Comparison of ENCODE assay signal across 21 mouse cellular contexts in the genomic region with DNA sequence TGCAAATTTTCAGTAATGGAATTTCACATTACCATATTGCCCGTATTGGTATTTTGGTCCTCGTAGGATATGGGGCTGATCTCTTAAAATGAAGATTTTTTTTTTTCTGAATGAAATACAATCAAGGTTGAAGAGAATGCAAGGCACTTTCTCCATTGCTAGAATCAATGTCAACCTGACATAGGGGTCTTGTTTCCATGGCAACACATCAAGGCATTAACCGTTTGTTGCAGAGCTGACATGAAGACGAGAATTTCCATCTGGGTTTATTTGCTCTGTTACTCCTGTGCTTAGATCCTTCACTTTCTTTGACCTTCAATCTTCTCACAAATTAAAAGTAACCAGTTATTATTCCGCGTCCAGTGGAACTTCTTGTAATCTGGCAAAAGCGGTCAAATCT.
DNase-seq lines count a peak whose midpoint lies in the region; ATAC-seq lines count a peak whose summit lies in the region.
"Had no signal": no experiment of that assay in that cellular context is flagged by ENCODE, and none has a peak within 500 bp of the region (broad histone marks: within the 10 kb centered on the region; RNA-seq: fewer than 3 reads in every experiment).

No protein-coding gene starts in this region.

- no peak for ATAC-seq in embryonic facial prominence, embryonic 11.5 days (replicated peaks; ENCODE audit: insufficient number of reproducible peaks, low FRiP score, low TSS enrichment, low read depth)
- peak; percentile 74; the same call in 1 of the 2 replicates for ATAC-seq in midbrain, embryonic 13.5 days
- ATAC-seq in intestine, embryonic 15.5 days, result no peak
- ATAC-seq in granulocyte monocyte progenitor cell, adult 5-6 weeks (replicated peaks; ENCODE audit: poor library complexity, severe bottlenecking), result no peak
- ATAC-seq: lung, postnatal 0 days had no signal

- no peak overlapping the region for H3K27ac ChIP-seq in embryonic facial prominence, embryonic 11.5 days (replicated peaks; ENCODE audit: low read depth, low read length)
- H3K27ac ChIP-seq in embryonic facial prominence, embryonic 10.5 days (replicated peaks), result no peak overlapping the region
- no peak overlapping the region for H3K27ac ChIP-seq in midbrain, embryonic 13.5 days
- no peak overlapping the region for H3K27ac ChIP-seq in intestine, embryonic 15.5 days
- H3K27ac ChIP-seq: embryonic facial prominence, embryonic 13.5 days; gastrocnemius, adult 2 months; liver, embryonic 15.5 days had no signal

- no peaks in the 10 kb centered on the region for H3K36me3 ChIP-seq in embryonic facial prominence, embryonic 11.5 days (replicated peaks; ENCODE audit: control insufficient read depth, insufficient read depth, low read depth, low read length)
- H3K36me3 ChIP-seq in embryonic facial prominence, embryonic 10.5 days (replicated peaks), result no peaks in the 10 kb centered on the region
- H3K36me3 ChIP-seq in midbrain, embryonic 13.5 days, result no peaks in the 10 kb centered on the region
- no peaks in the 10 kb centered on the region for H3K36me3 ChIP-seq in intestine, embryonic 15.5 days
- H3K36me3 ChIP-seq: embryonic facial prominence, embryonic 13.5 days; hindbrain, embryonic 15.5 days; liver, embryonic 15.5 days had no signal

- H3K27me3 ChIP-seq in embryonic facial prominence, embryonic 11.5 days (ENCODE audit: control insufficient read depth, insufficient read depth, low read length), result no peaks in the 10 kb centered on the region
- no peaks in the 10 kb centered on the region for H3K27me3 ChIP-seq in embryonic facial prominence, embryonic 10.5 days (replicated peaks; ENCODE audit: low read depth, poor library complexity, severe bottlenecking)
- no peaks in the 10 kb centered on the region for H3K27me3 ChIP-seq in midbrain, embryonic 13.5 days
- no peaks in the 10 kb centered on the region for H3K27me3 ChIP-seq in intestine, embryonic 15.5 days (replicated peaks)
- H3K27me3 ChIP-seq: CH12.LX; embryonic facial prominence, embryonic 13.5 days; hindbrain, embryonic 15.5 days; liver, embryonic 15.5 days had no signal

- peak; percentile 60 for DNase-seq in embryonic facial prominence, embryonic 11.5 days (ENCODE audit: low spot score)
- no peak for DNase-seq in embryonic facial prominence, embryonic 10.5 days (ENCODE audit: low spot score)
- peak; percentile 6 for DNase-seq in thymus, postnatal 0 days (ENCODE audit: low spot score)
- DNase-seq in thymus, postnatal 36 days, result no peak
- DNase-seq in cerebellum, postnatal 36 days, result no peak
- DNase-seq: adrenal gland, postnatal 14 days; cerebellum, adult 9-10 months; gastrocnemius, adult 2 months; kidney, adult 18-20 months; kidney, postnatal 25 days; right cerebral cortex, adult 18-20 months; spleen, adult 18-20 months; thymus, adult 18-20 months had no signal

- no peak overlapping the region for H3K9ac ChIP-seq in embryonic facial prominence, embryonic 11.5 days (replicated peaks; ENCODE audit: low read length)
- no peak overlapping the region for H3K9ac ChIP-seq in midbrain, embryonic 13.5 days (replicated peaks)
- H3K9ac ChIP-seq in intestine, embryonic 15.5 days, result no peak overlapping the region
- H3K9ac ChIP-seq: embryonic facial prominence, embryonic 13.5 days; hindbrain, embryonic 15.5 days; liver, embryonic 15.5 days had no signal

- H3K9me3 ChIP-seq in embryonic facial prominence, embryonic 11.5 days (replicated peaks; ENCODE audit: control insufficient read depth, low read length), result no peaks in the 10 kb centered on the region
- H3K9me3 ChIP-seq in embryonic facial prominence, embryonic 10.5 days, result no peaks in the 10 kb centered on the region
- no peaks in the 10 kb centered on the region for H3K9me3 ChIP-seq in midbrain, embryonic 13.5 days
- H3K9me3 ChIP-seq in intestine, embryonic 15.5 days, result no peaks in the 10 kb centered on the region
- H3K9me3 ChIP-seq: embryonic facial prominence, embryonic 13.5 days; hindbrain, embryonic 15.5 days; liver, embryonic 15.5 days had no signal

- H3K4me3 ChIP-seq in embryonic facial prominence, embryonic 11.5 days (ENCODE audit: low read depth, low read length), result no peak overlapping the region
- H3K4me3 ChIP-seq in embryonic facial prominence, embryonic 10.5 days, result no peak overlapping the region
- H3K4me3 ChIP-seq in midbrain, embryonic 13.5 days (replicated peaks), result no peak overlapping the region
- H3K4me3 ChIP-seq in intestine, embryonic 15.5 days (replicated peaks), result no peak overlapping the region
- H3K4me3 ChIP-seq: embryonic facial prominence, embryonic 13.5 days; gastrocnemius, adult 2 months; hindbrain, embryonic 15.5 days; liver, embryonic 15.5 days had no signal

- no peak overlapping the region for H3K4me2 ChIP-seq in embryonic facial prominence, embryonic 11.5 days (ENCODE audit: low read depth, low read length)
- H3K4me2 ChIP-seq in midbrain, embryonic 13.5 days (replicated peaks), result no peak overlapping the region
- no peak overlapping the region for H3K4me2 ChIP-seq in intestine, embryonic 15.5 days (replicated peaks)
- H3K4me2 ChIP-seq: embryonic facial prominence, embryonic 13.5 days; hindbrain, embryonic 15.5 days; liver, embryonic 15.5 days had no signal

- 0 out of 2 replicates have a peak, but pooled peaks cover 3% of the 10 kb centered on the region for H3K4me1 ChIP-seq in embryonic facial prominence, embryonic 11.5 days (ENCODE audit: control insufficient read depth, insufficient read depth, low read length)
- H3K4me1 ChIP-seq in embryonic facial prominence, embryonic 10.5 days, result peaks cover 59% of the 10 kb centered on the region
- peaks cover 13% of the 10 kb centered on the region for H3K4me1 ChIP-seq in midbrain, embryonic 13.5 days (replicated peaks)
- no peaks in the 10 kb centered on the region for H3K4me1 ChIP-seq in intestine, embryonic 15.5 days (replicated peaks)
- H3K4me1 ChIP-seq: liver, embryonic 15.5 days had no signal

- WGBS in embryonic facial prominence, embryonic 11.5 days, result 64% methylated on average over 7 of the region's 7 CpGs
- WGBS in embryonic facial prominence, embryonic 10.5 days, result 73% methylated on average over 7 of the region's 7 CpGs
- 36% methylated on average over 7 of the region's 7 CpGs for WGBS in midbrain, embryonic 13.5 days
- 88% methylated on average over 7 of the region's 7 CpGs for WGBS in intestine, embryonic 15.5 days

Comparison
In these comparisons a context has a peak if more than half of its experiments do, and no peak if none do; other contexts are left out.
1. DNase-seq: peak in embryonic facial prominence, embryonic 11.5 days (single experiment) and thymus, postnatal 0 days (single experiment); none in embryonic facial prominence, embryonic 10.5 days (single experiment), thymus, postnatal 36 days (0 of 2) and cerebellum, postnatal 36 days (0 of 2).